Mouse (Mus musculus): ENCODE measurements around the gene Actl6b. TPM values are rescaled to one million over a fixed set of nuclear protein-coding genes. Genes with fewer than 3 reads are reported as not detected.

Actl6b gene
- polyA plus RNA-seq, 1 experiment from 2014 or later = 76.1 TPM

DNA sequence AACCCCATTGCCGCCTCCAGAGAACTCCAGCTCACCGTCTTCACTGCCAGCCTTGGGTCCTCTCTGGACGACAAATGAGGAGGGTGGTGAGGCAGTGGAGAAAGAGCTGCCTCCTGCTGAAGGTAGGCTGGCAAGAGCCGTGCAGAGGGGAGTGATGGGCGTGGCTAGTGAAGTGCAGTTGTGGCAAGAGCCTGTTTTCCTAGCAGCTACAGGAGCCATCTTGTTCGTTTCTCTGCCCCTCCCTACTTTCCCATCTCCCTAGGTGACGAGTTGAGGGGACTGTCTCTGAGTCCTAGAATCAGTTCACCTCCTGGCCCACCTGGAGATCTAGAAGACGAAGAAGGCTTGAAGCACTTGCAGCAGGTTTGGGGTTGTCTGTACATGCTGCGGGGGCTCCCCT lies 31.5 kb upstream of the Actl6b start:
- Histone ChIP-seq H3K4me3 (replicated peaks) (no peak overlapping the region), H3K36me3 (replicated peaks) (peaks cover 88% of the 10 kb centered on the region), H3K27me3 (no peaks in the 10 kb centered on the region), H3K27ac (no peak overlapping the region), H3K4me2 (no peak overlapping the region), H3K9me3 (no peaks in the 10 kb centered on the region), H3K9ac (no peak overlapping the region), H3K4me1 (peaks cover 17% of the 10 kb centered on the region)
- ATAC-seq (ENCODE audit: low FRiP score) = no peak
- WGBS = 82% methylated on average over 9 of the region's 9 CpGs

DNA sequence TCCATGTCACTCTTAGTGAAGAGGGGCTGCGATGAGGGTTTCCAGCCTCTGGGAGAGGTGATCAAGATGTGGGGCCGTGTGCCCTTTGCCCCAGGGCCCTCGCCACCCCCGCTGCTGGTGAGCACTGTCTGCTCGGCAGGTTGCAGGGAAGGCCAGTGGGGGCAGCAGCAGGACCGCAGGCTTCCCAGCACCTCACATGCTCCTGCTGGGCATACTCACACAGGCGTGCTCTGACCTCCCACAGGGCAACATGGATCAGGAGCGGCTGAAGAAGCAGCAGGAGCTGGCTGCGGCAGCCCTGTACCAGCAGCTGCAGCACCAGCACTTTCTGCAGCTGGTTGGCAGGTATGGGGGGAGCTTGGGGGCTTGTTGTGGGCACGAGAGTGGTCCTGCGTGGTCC lies 30.6 kb upstream of the Actl6b start:
- WGBS = 76% methylated on average over 11 of the region's 11 CpGs
- no peak overlapping the region for H3K4me2 ChIP-seq
- peaks cover 24% of the 10 kb centered on the region for H3K4me1 ChIP-seq
- H3K27ac ChIP-seq = no peak overlapping the region
- H3K9me3 ChIP-seq = no peaks in the 10 kb centered on the region
- no peak overlapping the region for H3K4me3 ChIP-seq (replicated peaks)
- no peak overlapping the region for H3K9ac ChIP-seq
- no peaks in the 10 kb centered on the region for H3K27me3 ChIP-seq
- ATAC-seq (ENCODE audit: low FRiP score) = no peak
- H3K36me3 ChIP-seq (replicated peaks) = peaks cover 92% of the 10 kb centered on the region

DNA sequence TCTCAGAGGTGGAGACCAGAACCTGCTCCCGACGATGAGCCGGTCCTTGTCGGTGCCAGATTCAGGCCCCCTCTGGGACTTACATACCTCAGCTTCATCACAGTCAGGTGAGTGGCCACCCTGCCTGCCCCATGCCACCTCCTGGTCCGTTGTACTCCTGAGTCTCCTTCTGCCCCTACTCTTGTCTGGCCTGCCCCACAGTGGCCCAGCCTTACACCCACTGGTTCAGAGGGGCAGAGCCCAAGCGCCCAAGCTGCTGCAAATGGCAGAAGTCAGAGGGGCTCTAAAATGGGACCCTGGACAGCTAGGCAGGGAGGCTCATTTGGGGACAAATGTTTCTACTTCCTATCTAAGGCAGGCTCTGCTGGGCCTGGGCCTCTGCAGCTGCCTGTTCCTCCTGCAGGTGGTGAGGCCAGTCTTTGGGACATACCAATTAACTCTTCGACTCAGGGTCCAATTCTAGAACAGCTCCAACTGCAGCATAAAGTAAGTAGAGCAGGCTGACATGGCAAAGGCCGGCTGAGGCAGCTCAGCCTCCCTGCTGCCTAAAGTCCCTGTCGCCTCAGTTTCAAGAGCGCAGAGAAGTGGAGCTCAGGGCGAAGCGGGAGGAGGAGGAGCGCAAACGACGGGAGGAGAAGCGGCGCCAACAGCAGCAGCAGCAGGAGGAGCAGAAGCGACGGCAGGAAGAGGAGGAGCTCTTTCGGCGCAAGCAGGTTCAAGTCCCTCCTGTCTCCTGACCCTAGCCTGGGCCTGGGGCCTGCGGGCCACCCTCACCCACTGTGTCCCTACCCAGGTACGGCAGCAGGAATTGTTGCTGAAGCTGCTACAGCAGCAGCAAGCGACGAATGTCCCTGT lies 29.7 kb upstream of the Actl6b start:
- H3K27ac ChIP-seq = peak overlapping the region; percentile 56; the same call in 1 of the 2 replicates
- ATAC-seq (ENCODE audit: low FRiP score) = no peak
- no peak overlapping the region for H3K4me2 ChIP-seq
- H3K4me3 ChIP-seq (replicated peaks) = no peak overlapping the region; the same call in 1 of the 2 replicates
- peaks cover 98% of the 10 kb centered on the region for H3K36me3 ChIP-seq (replicated peaks)
- WGBS = 84% methylated on average over 25 of the region's 25 CpGs
- H3K4me1 ChIP-seq = peaks cover 25% of the 10 kb centered on the region
- H3K9ac ChIP-seq = no peak overlapping the region
- no peaks in the 10 kb centered on the region for H3K27me3 ChIP-seq
- no peaks in the 10 kb centered on the region for H3K9me3 ChIP-seq

DNA sequence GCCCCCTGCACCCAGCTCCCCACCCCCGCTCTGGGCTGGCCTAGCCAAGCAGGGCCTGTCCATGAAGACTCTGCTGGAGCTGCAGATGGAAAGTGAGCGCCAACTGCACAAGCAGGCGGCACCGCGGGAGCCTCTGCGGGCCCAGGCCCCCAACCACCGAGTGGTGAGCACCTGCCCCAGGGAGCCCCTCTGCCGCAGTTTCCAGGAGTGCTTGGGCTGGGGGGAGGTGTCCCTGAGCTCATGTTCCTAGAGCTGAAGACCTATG lies 29.1 kb upstream of the Actl6b start:
- Histone ChIP-seq H3K36me3 (replicated peaks) (peaks cover 98% of the 10 kb centered on the region), H3K9ac (no peak overlapping the region)
- 94% methylated on average over 8 of the region's 8 CpGs for WGBS

GRCm38 (mm10) chr5:137524671-137525070 lies 28.6 kb upstream of the Actl6b start:
- WGBS = 87% methylated on average over 13 of the region's 13 CpGs
- no peak for ATAC-seq (ENCODE audit: low FRiP score)
- H3K4me3 ChIP-seq (replicated peaks) = no peak overlapping the region
- no peak overlapping the region for H3K4me2 ChIP-seq
- no peaks in the 10 kb centered on the region for H3K27me3 ChIP-seq
- peaks cover 98% of the 10 kb centered on the region for H3K36me3 ChIP-seq (replicated peaks)
- no peak overlapping the region for H3K9ac ChIP-seq
- H3K4me1 ChIP-seq = peaks cover 30% of the 10 kb centered on the region
- peak overlapping the region; percentile 66; the same call in 1 of the 2 replicates for H3K27ac ChIP-seq
- no peaks in the 10 kb centered on the region for H3K9me3 ChIP-seq

More for the DNA sequence above, 29.1 kb upstream of the Actl6b start:
- H3K4me2 ChIP-seq = no peak overlapping the region
- H3K4me3 ChIP-seq (replicated peaks) = no peak overlapping the region
- ATAC-seq (ENCODE audit: low FRiP score) = no peak
- no peaks in the 10 kb centered on the region for H3K27me3 ChIP-seq
- H3K27ac ChIP-seq = peak overlapping the region; percentile 56; the same call in 1 of the 2 replicates
- H3K9me3 ChIP-seq = no peaks in the 10 kb centered on the region
- peaks cover 25% of the 10 kb centered on the region for H3K4me1 ChIP-seq

GRCm38 (mm10) chr5:137525511-137525910 lies 27.8 kb upstream of the Actl6b start:
- WGBS = 76% methylated on average over 16 of the region's 16 CpGs
- peak overlapping the region; percentile 66 for H3K27ac ChIP-seq
- no peak overlapping the region for H3K4me3 ChIP-seq (replicated peaks)
- H3K36me3 ChIP-seq (replicated peaks) = peaks cover 95% of the 10 kb centered on the region
- H3K4me2 ChIP-seq = no peak overlapping the region
- no peaks in the 10 kb centered on the region for H3K27me3 ChIP-seq
- peaks cover 39% of the 10 kb centered on the region for H3K4me1 ChIP-seq
- no peaks in the 10 kb centered on the region for H3K9me3 ChIP-seq
- no peak for ATAC-seq (ENCODE audit: low FRiP score)
- no peak overlapping the region for H3K9ac ChIP-seq

DNA sequence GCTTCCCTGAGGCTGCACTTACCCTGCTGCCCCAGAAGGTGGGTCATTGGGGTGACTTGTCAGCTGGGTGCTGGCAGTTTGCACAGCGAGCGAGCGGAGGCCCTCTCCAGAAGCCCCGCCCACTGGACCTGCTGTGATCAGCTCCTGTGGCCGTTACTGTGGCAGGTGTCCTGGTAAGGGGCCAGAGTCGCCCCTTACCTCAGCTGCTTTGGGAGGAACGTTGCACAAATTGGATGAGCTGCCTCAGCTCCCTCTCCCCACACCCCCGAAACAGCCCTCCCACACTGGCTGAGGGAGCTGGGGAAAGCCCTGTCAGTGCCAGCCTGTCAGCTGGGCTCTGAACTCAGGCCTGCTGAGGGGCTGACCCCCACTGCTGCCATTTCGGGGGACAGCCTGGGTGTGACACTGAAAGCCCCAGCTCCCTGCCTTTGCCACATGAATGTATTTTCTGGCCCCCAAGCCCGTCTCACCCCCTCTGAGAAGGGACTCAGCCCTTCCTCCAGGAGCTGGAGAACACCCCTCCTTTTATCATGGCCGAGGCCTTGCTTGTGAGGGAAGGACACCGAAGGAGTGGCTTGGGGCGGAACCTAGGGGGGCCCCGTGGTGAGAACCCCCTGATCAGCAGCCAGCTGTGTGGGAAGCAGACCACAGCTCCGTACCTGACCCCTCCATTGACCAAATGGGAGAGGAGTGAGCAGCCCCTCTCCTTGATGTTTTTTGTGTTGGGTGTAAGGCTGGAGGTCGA lies 27.0 kb upstream of the Actl6b start:
- no peak for ATAC-seq (ENCODE audit: low FRiP score)
- H3K9me3 ChIP-seq = no peaks in the 10 kb centered on the region
- peak overlapping the region; percentile 81 for H3K27ac ChIP-seq
- peaks cover 42% of the 10 kb centered on the region for H3K4me1 ChIP-seq
- peak overlapping the region; percentile 21; the same call in 1 of the 2 replicates for H3K9ac ChIP-seq
- H3K27me3 ChIP-seq = no peaks in the 10 kb centered on the region
- 45% methylated on average over 16 of the region's 16 CpGs for WGBS
- no peak overlapping the region for H3K4me2 ChIP-seq
- no peak overlapping the region for H3K4me3 ChIP-seq (replicated peaks)
- peaks cover 86% of the 10 kb centered on the region for H3K36me3 ChIP-seq (replicated peaks)

GRCm38 (mm10) chr5:137527413-137527812 lies 25.9 kb upstream of the Actl6b start:
- Histone ChIP-seq H3K4me1 (peaks cover 42% of the 10 kb centered on the region), H3K4me2 (no peak overlapping the region), H3K27ac (0 out of 2 replicates have a peak overlapping the region, but pooled peaks have one; percentile 36), H3K4me3 (replicated peaks) (no peak overlapping the region), H3K9ac (no peak overlapping the region), H3K9me3 (no peaks in the 10 kb centered on the region), H3K36me3 (replicated peaks) (peaks cover 76% of the 10 kb centered on the region), H3K27me3 (no peaks in the 10 kb centered on the region)
- no peak for ATAC-seq (ENCODE audit: low FRiP score)
- WGBS = 42% methylated on average over 1 of the region's 1 CpGs

- H3K27ac ChIP-seq = peak overlapping the region; percentile 9; the same call in 1 of the 2 replicates
- peaks cover 66% of the 10 kb centered on the region for H3K36me3 ChIP-seq (replicated peaks)
- no peak overlapping the region for H3K4me3 ChIP-seq (replicated peaks)
- no peaks in the 10 kb centered on the region for H3K9me3 ChIP-seq
- H3K27me3 ChIP-seq = no peaks in the 10 kb centered on the region
- WGBS = 88% methylated on average over 22 of the region's 22 CpGs
- no peak overlapping the region for H3K4me2 ChIP-seq
- no peak for ATAC-seq (ENCODE audit: low FRiP score)
- no peak overlapping the region for H3K9ac ChIP-seq
- H3K4me1 ChIP-seq = peaks cover 42% of the 10 kb centered on the region
Measured at GRCm38 (mm10) chr5:137528247-137528968, 24.9 kb upstream of the Actl6b start.

- Histone ChIP-seq H3K27me3 (no peaks in the 10 kb centered on the region), H3K36me3 (replicated peaks) (peaks cover 56% of the 10 kb centered on the region), H3K4me1 (peaks cover 49% of the 10 kb centered on the region), H3K4me2 (peak overlapping the region; percentile 96), H3K27ac (peak overlapping the region; percentile 38; the same call in 1 of the 2 replicates), H3K9ac (no peak overlapping the region), H3K4me3 (replicated peaks) (0 out of 2 replicates have a peak overlapping the region, but pooled peaks have one; percentile 7), H3K9me3 (no peaks in the 10 kb centered on the region)
- WGBS = 82% methylated on average over 15 of the region's 15 CpGs
- ATAC-seq (ENCODE audit: low FRiP score) = no peak
Measured at GRCm38 (mm10) chr5:137529221-137529995, 23.9 kb upstream of the Actl6b start.

DNA sequence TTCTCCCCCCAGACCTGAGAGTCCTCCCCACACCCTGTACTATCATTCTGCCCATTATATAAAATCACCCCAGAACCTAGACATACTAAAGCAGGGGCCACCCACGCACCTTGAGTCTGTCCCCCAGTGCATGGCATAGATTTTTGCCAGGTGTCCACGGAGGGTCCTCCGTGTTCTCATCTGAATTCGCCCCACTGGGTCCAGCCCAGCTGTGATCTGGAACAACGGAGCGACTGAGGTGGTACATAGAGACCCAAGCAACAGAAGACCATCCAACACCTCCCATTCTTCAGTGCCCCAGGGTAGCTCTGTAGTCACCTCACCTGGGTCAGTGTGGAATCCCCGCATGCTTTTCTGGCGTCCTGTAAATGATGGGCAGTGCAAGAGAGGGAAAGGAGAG lies 23.2 kb upstream of the Actl6b start:
- H3K27ac ChIP-seq = peak overlapping the region; percentile 97
- H3K9ac ChIP-seq = peak overlapping the region; percentile 92
- WGBS = 80% methylated on average over 8 of the region's 8 CpGs
- H3K27me3 ChIP-seq = no peaks in the 10 kb centered on the region
- peak overlapping the region; percentile 96 for H3K4me2 ChIP-seq
- ATAC-seq (ENCODE audit: low FRiP score) = no peak
- H3K4me3 ChIP-seq (replicated peaks) = peak overlapping the region; percentile 71
- H3K36me3 ChIP-seq (replicated peaks) = peaks cover 49% of the 10 kb centered on the region
- H3K4me1 ChIP-seq = peaks cover 48% of the 10 kb centered on the region
- no peaks in the 10 kb centered on the region for H3K9me3 ChIP-seq
